Mouse (Mus musculus) myocyte (in vitro differentiated cells): ENCODE measurements around the gene Rap1gap2.

ENCODE experiments used
- CEBPB ChIP-seq: IDR thresholded peaks from 2 replicates; pipeline ENCODE4 v1.6.1; 2011; ENCODE audit warnings: mild to moderate bottlenecking, moderate library complexity; ENCODE audit not compliant: poor library complexity, insufficient read depth, severe bottlenecking
- E2F4 ChIP-seq: IDR thresholded peaks from one replicate; pipeline ENCODE4 v1.6.1; 2011; ENCODE audit warnings: mild to moderate bottlenecking, control low read depth, moderate library complexity; ENCODE audit not compliant: insufficient read depth
- MAX ChIP-seq: IDR thresholded peaks from one replicate; pipeline ENCODE4 v1.6.1; 2011; ENCODE audit warnings: low read depth, mild to moderate bottlenecking, control low read depth
- MYOD1 ChIP-seq, 3 experiments: IDR thresholded peaks; one replicate each; pipeline ENCODE4 v1.6.1; 2011; ENCODE audit warnings: control low read depth in 2 of 3, low read depth in 2 of 3, mild to moderate bottlenecking in 2 of 3, moderate library complexity in 1 of 3; ENCODE audit not compliant: insufficient read length in 2 of 3, control insufficient read depth in 1 of 3
- MYOG ChIP-seq, 3 experiments: IDR thresholded peaks; one replicate each; pipeline ENCODE4 v1.6.1; 2011; ENCODE audit warnings: control low read depth in 2 of 3, low read depth in 2 of 3, mild to moderate bottlenecking in 2 of 3; ENCODE audit not compliant: insufficient read length in 2 of 3, control insufficient read depth in 1 of 3, insufficient read depth in 1 of 3
- POLR2A ChIP-seq: IDR thresholded peaks from one replicate; pipeline ENCODE4 v1.6.1; 2011; ENCODE audit warnings: low read depth, mild to moderate bottlenecking, control low read depth, moderate library complexity; ENCODE audit not compliant: insufficient read length
- POLR2AphosphoS2 ChIP-seq: IDR thresholded peaks from one replicate; pipeline ENCODE4 v1.6.1; 2011; ENCODE audit warnings: low read depth, control low read depth; ENCODE audit not compliant: insufficient read length
- REST ChIP-seq: IDR thresholded peaks from one replicate; pipeline ENCODE4 v1.6.1; 2011; ENCODE audit warnings: mild to moderate bottlenecking, control low read depth, moderate library complexity; ENCODE audit not compliant: insufficient read depth, insufficient read length
- SRF ChIP-seq: IDR thresholded peaks from one replicate; pipeline ENCODE4 v1.6.1; 2011; ENCODE audit warnings: low read depth; ENCODE audit not compliant: control insufficient read depth, insufficient read length
- TCF12 ChIP-seq: IDR thresholded peaks from one replicate; pipeline ENCODE4 v1.6.1; 2011; ENCODE audit warnings: mild to moderate bottlenecking, control low read depth; ENCODE audit not compliant: poor library complexity, insufficient read depth, severe bottlenecking
- TCF3 ChIP-seq: IDR thresholded peaks from one replicate; pipeline ENCODE4 v1.6.1; 2011; ENCODE audit warnings: low read depth, control low read depth; ENCODE audit not compliant: insufficient read length
- USF1 ChIP-seq: IDR thresholded peaks from one replicate; pipeline ENCODE4 v1.6.1; 2011; ENCODE audit warnings: low read depth, mild to moderate bottlenecking, control low read depth, moderate library complexity

DNA sequence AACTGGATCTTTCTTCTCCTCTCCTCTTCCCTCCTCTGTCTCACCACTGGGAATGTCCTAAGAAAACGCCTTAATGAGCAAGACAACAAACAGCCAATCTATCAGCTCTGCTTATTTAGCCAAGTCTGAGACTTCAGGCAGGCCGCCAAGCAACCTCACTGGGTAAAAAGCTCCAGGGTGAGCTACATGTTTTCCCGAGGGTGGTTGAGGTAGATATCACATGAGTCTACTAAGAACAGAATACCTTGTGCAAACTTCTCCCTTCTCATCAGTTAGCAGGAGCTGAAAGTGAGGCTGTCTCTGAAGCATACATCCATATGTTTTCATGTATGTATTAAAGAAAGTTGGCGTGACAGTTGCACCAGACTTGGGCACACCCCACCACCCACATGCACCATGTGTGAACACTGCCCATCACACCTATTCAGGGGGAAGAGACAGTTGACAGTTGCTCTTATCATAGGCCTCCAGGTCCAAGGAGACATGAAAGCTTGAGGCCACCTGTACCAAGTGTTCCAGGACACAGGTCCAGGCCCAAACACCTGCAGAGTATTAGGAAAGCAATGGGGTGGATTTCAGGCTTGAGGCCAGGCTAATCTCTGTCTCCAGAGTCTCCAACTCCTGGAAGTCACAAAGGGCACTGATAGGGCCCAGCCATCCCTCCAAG is 35.8 kb downstream of the Rap1gap2 start:
- TF ChIP-seq POLR2A (no peak), MYOG (IDR thresholded peaks at IDR 0.05; ENCODE audit: control insufficient read depth in 1 of 3, insufficient read depth in 1 of 3, insufficient read length in 2 of 3, low read depth in 2 of 3) (no peak), USF1 (no peak), TCF12 (no peak), POLR2AphosphoS2 (no peak), E2F4 (no peak), SRF (no peak), MAX (no peak), REST (no peak), MYOD1 (IDR thresholded peaks at IDR 0.05; ENCODE audit: control insufficient read depth in 1 of 3, insufficient read length in 2 of 3, low read depth in 2 of 3) (no peak), CEBPB (no peak), TCF3 (no peak)
